Mouse (Mus musculus) embryonic facial prominence, embryonic 11.5 days (tissue): Measurements from ENCODE around the gene Ccdc174. TPM values are rescaled to one million over a fixed set of nuclear protein-coding genes. Genes with fewer than 3 reads are reported as not detected.
"Not testable (repeated sequence)": the region's sequence is repeated elsewhere in the genome, so short reads cannot be mapped to it uniquely, and the experiment has no call there.

Experiments
- ATAC-seq: fragments of 200-750 bp; cut with Nextera tagmentation; replicated peaks from 2 replicates; pipeline ENCODE4 v1.8.0; 2017; ENCODE audit warnings: low read depth; ENCODE audit not compliant: insufficient number of reproducible peaks, low FRiP score, low TSS enrichment
- DNase-seq: peaks from one replicate; pipeline ENCODE4 v3.0.0-alpha.2; 2015; ENCODE audit warnings: low spot score
- H3K27ac ChIP-seq: fragments of 300-500 bp; sonication (generic); replicated peaks from 2 replicates; pipeline ENCODE4 v1.5.1; 2014; ENCODE audit warnings: mild to moderate bottlenecking, low read depth, low read length, control low read depth
- H3K27me3 ChIP-seq: fragments of 300-500 bp; sonication (generic); 2 replicates; pipeline ENCODE4 v1.6.1; 2014; ENCODE audit warnings: mild to moderate bottlenecking, low read length, moderate library complexity, mixed read lengths; ENCODE audit not compliant: control insufficient read depth, insufficient read depth
- H3K36me3 ChIP-seq: fragments of 300-500 bp; sonication (generic); replicated peaks from 2 replicates; pipeline ENCODE4 v1.6.1; 2014; ENCODE audit warnings: low read depth, mild to moderate bottlenecking, low read length, moderate library complexity, mixed read lengths; ENCODE audit not compliant: control insufficient read depth, insufficient read depth
- H3K4me1 ChIP-seq: fragments of 300-500 bp; sonication (generic); 2 replicates; pipeline ENCODE4 v1.6.1; 2014; ENCODE audit warnings: low read length, mixed read lengths; ENCODE audit not compliant: control insufficient read depth, insufficient read depth
- H3K4me2 ChIP-seq: fragments of 300-500 bp; sonication (generic); 2 replicates; pipeline ENCODE4 v1.6.1; 2014; ENCODE audit warnings: low read depth, mild to moderate bottlenecking, control low read depth, low read length, moderate library complexity
- H3K4me3 ChIP-seq: fragments of 300-500 bp; sonication (generic); 2 replicates; pipeline ENCODE4 v1.5.1; 2014; ENCODE audit warnings: low read depth, low read length, control low read depth
- H3K9ac ChIP-seq: fragments of 300-500 bp; sonication (generic); replicated peaks from 2 replicates; pipeline ENCODE4 v1.6.1; 2014; ENCODE audit warnings: mild to moderate bottlenecking, control low read depth, low read length
- H3K9me3 ChIP-seq: fragments of 300-500 bp; sonication (generic); replicated peaks from 2 replicates; pipeline ENCODE4 v1.6.1; 2016; ENCODE audit warnings: mild to moderate bottlenecking, low read length, inconsistent platforms, mixed read lengths; ENCODE audit not compliant: control insufficient read depth
- WGBS: fragments of 180-500 bp; shearing (Covaris S2); extraction: QIAGEN DNeasy Blood & Tissue Kit; methylation state at CpG from one replicate; pipeline ENCODE4 v1.1.7; 2014; 5-methylcytosine and 5-hydroxymethylcytosine counted together
- polyA plus RNA-seq: library from polyadenylated mRNA; unstranded; fragments of >200 nt; fragmentation: Nextera tagmentation; extraction: Ambion mirVana; gene quantifications from 2 replicates; pipeline ENCODE4 v1.2.1, GENCODE M21; 2014

Ccdc174 gene
- polyA plus RNA-seq, 1 experiment from 2014 or later, result 52.1 TPM

DNA sequence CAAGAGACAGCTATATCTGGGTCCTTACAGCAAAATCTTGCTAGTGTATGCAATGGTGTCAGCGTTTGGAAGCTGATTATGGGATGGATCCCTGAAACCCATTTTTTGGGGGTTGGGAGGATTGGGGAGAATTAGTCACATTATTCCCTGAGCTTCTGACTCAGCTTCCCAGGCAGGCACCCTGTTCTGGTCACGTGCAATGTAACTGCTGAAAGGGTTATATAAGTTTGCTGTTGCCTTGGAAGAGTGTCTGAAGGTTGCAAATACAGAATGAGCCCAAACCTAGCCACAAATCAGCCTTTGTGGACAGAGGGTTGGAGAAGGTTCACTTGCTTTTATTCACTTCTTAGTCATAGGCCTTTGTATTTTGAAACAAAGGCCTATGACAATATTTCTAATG is 13.9 kb downstream of the Ccdc174 start:
- no peaks in the 10 kb centered on the region for H3K27me3 ChIP-seq
- 94% methylated on average over 2 of the region's 2 CpGs for WGBS
- DNase-seq (no peak), ATAC-seq (no peak)
- no peaks in the 10 kb centered on the region for H3K9me3 ChIP-seq
- H3K27ac ChIP-seq, result no peak overlapping the region
- H3K4me1 ChIP-seq, result no peaks in the 10 kb centered on the region
- H3K4me2 ChIP-seq, result no peak overlapping the region
- no peak overlapping the region for H3K4me3 ChIP-seq
- no peak overlapping the region for H3K9ac ChIP-seq
- H3K36me3 ChIP-seq, result peaks cover 12% of the 10 kb centered on the region

DNA sequence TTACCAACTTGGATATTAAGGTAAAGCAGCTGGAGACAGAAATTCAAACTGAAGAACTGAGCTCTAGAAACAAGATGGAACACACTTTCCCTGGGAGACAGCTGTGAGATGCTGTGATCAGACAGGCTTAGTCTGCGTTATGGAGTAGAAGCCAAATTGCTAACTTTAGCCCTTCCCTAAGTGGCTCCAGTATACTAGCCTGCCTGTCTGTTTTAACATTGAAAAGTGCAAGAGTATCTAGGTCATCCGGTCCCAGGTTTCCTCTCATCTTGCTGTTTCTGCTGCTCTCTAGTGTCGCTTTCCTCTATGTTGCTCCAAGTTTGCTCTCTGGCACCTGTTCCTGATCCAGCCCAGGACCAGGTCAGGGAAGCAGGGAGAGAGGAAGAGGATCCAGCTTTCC is 18.9 kb downstream of the Ccdc174 start:
- Histone ChIP-seq H3K4me1 (no peaks in the 10 kb centered on the region), H3K4me3 (no peak overlapping the region)
- WGBS, result 94% methylated on average over 3 of the region's 3 CpGs

DNA sequence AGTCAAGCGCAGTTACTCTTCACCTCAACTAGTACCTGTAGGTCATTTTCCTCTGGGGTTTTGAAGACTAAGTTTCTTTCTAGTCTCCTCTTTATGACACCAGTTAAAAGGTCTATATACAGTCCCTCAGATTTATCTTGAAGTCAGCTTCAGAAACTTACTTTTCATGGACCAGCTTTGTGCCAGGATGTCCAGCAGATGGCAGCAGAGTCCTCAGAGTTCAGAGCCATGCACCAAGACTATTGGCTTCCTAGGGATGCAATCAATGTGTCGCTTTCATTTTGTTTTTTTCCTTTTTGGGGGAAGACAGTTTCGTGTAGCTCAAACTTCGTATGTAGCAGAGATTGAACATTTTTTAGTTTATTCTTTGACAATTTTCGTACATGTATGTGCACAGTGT is 23.7 kb downstream of the Ccdc174 start:
- H3K4me1 ChIP-seq, result no peaks in the 10 kb centered on the region
- no peak overlapping the region for H3K4me3 ChIP-seq
- WGBS, result 43% methylated on average over 5 of the region's 5 CpGs
- no peaks in the 10 kb centered on the region for H3K9me3 ChIP-seq
- ATAC-seq, result no peak
- peak; percentile 91 for DNase-seq
- no peak overlapping the region for H3K4me2 ChIP-seq
- H3K9ac ChIP-seq, result no peak overlapping the region
- no peak overlapping the region for H3K27ac ChIP-seq
- H3K27me3 ChIP-seq, result no peaks in the 10 kb centered on the region
- H3K36me3 ChIP-seq, result peaks cover 2% of the 10 kb centered on the region; the same call in 1 of the 2 replicates

More for the DNA sequence above, 18.9 kb downstream of the Ccdc174 start:
- no peak overlapping the region for H3K27ac ChIP-seq
- H3K27me3 ChIP-seq, result no peaks in the 10 kb centered on the region
- no peak overlapping the region for H3K9ac ChIP-seq
- no peak overlapping the region for H3K4me2 ChIP-seq
- ATAC-seq (no peak), DNase-seq (no peak)
- peaks cover 8% of the 10 kb centered on the region for H3K36me3 ChIP-seq
- H3K9me3 ChIP-seq, result no peaks in the 10 kb centered on the region

DNA sequence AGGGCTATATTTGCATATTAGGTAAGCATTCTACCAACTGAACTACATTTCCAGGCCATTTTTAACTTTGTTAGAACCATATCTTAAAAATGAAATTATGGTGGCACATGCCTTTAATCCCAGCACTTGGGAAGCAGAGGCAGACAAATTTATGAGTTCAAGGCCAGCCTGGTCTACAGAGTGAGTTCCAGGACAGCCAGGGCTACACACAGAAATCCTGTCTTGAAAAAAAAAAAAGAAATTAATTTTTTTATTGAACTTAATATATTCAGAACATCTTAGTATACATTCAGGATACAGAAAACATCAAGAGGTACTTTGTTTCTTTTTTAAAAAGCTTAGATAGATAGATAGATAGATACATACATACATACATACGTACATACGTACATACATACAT is 24.7 kb downstream of the Ccdc174 start, which contains the start of gene 4930590J08Rik:
TSS of gene 4930590J08Rik (plus strand) at position 301 of the 400 bp plus-strand sequence.
- H3K27ac ChIP-seq, ATAC-seq, H3K4me3 ChIP-seq, H3K9ac ChIP-seq, H3K4me2 ChIP-seq, H3K27me3 ChIP-seq, DNase-seq, H3K4me1 ChIP-seq, H3K9me3 ChIP-seq, H3K36me3 ChIP-seq: not testable (repeated sequence)
- 96% methylated on average over 2 of the region's 2 CpGs for WGBS

DNA sequence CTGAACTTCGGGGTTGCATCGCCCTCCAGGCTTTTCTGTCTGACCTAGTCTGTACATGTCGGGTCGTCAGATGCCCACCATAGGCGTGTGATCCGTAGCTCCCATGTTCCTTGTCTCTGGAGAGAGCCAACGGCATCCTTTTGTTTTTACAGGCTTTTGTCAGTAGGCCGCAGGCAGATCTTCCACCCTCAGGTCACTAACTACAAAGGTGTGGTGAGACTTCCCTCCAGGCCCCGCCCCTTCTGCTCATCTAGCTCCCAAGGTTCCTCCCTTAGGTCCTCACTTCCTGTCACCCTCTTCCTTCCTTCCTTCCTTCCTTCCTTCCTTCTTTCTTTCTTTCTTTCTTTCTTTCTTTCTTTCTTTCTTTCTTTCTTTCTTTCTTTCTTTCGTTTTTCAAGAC is 36.2 kb downstream of the Ccdc174 start:
- ATAC-seq (no peak), DNase-seq (no peak)
- Histone ChIP-seq H3K27ac (no peak overlapping the region), H3K4me1 (no peaks in the 10 kb centered on the region), H3K4me2 (no peak overlapping the region), H3K27me3 (no peaks in the 10 kb centered on the region), H3K4me3 (no peak overlapping the region), H3K36me3 (no peaks in the 10 kb centered on the region), H3K9ac (no peak overlapping the region), H3K9me3 (no peaks in the 10 kb centered on the region)
- 90% methylated on average over 10 of the region's 10 CpGs for WGBS

DNA sequence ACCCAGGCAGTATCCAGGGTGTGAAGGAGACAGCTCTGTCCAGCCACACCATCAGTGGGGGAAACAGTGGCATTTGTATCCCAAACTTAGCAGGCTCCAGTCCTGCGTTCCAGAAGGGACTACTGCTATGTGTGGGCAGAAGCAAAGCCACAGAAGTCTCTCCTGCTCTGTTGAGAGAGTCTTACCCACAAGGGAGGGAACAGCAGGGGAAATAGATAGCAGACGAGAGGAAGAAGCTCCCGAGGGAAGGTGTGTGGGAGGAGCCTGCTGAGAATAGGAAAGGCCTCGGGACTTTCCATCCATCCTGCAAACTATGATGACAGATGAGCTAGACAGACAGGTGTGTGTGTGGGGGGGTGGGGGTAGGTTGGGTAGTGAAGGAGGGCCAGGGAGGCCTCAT is 39.4 kb downstream of the Ccdc174 start:
- no peak overlapping the region for H3K4me2 ChIP-seq
- H3K27me3 ChIP-seq, result no peaks in the 10 kb centered on the region
- H3K4me3 ChIP-seq, result no peak overlapping the region
- ATAC-seq (no peak), DNase-seq (no peak)
- no peak overlapping the region for H3K27ac ChIP-seq
- no peak overlapping the region for H3K9ac ChIP-seq
- no peaks in the 10 kb centered on the region for H3K36me3 ChIP-seq
- 43% methylated on average over 4 of the region's 4 CpGs for WGBS
- H3K4me1 ChIP-seq, result no peaks in the 10 kb centered on the region
- H3K9me3 ChIP-seq, result no peaks in the 10 kb centered on the region

DNA sequence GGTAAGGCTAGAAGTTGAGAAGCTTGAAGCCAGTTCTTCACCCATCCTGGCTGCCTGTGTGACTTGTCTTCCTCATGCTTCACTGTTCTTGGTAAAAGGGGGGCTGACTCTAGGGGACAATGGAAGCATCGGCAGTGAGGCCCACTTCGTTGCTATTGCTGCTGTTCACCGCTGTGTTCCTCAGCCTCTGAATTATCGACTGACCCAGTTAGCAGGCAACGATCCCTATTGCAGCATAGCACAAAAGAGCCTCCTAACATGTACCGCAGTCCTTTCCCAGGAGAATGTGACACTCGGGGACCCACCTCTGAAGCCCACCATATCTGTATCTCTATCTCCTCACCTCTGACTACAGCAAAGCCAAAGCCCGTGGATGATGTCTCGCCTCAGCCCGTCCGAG is 39.9 kb downstream of the Ccdc174 start:
- no peak overlapping the region for H3K4me2 ChIP-seq
- ATAC-seq, result no peak
- 79% methylated on average over 11 of the region's 11 CpGs for WGBS
- no peak for DNase-seq
- H3K36me3 ChIP-seq, result no peaks in the 10 kb centered on the region
- H3K27ac ChIP-seq, result no peak overlapping the region
- H3K9me3 ChIP-seq, result no peaks in the 10 kb centered on the region
- H3K9ac ChIP-seq, result no peak overlapping the region
- no peak overlapping the region for H3K4me3 ChIP-seq
- H3K4me1 ChIP-seq, result no peaks in the 10 kb centered on the region
- H3K27me3 ChIP-seq, result no peaks in the 10 kb centered on the region

DNA sequence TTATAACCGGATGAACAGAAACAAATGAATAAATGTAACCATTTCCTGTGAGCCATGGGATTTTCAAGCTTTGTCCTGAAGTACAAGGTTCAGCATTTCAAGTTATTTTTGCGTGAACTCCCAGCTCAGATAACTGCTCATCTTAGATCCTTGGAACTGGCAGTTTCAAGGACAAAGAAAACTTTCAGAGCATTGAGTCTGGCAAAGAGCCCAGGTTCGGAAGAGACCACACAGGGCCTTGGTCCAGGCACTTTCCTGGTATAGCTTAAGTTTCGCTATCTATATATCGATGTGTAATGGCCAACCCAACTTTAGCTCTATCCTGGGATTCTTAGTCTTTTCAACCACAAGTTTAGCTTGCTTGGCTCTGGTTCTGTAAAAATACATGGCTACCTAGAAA is 53.4 kb downstream of the Ccdc174 start:
- Histone ChIP-seq H3K36me3 (no peaks in the 10 kb centered on the region), H3K9me3 (no peaks in the 10 kb centered on the region), H3K4me3 (no peak overlapping the region), H3K27me3 (no peaks in the 10 kb centered on the region), H3K27ac (no peak overlapping the region), H3K4me1 (no peaks in the 10 kb centered on the region), H3K4me2 (no peak overlapping the region), H3K9ac (no peak overlapping the region)
- DNase-seq (no peak), ATAC-seq (no peak)
- WGBS, result 89% methylated on average over 5 of the region's 5 CpGs
